Mouse (Mus musculus) thymus, postnatal 0 days (tissue): ENCODE data around the gene Csrp2. TPM values are rescaled to one million over a fixed set of nuclear protein-coding genes. Genes with fewer than 3 reads are reported as not detected.

Experiments
- DNase-seq: peaks from one replicate; pipeline ENCODE4 v3.0.0-alpha.2; 2015; ENCODE audit warnings: low spot score
- polyA plus RNA-seq: library from polyadenylated mRNA; unstranded; fragments of >200 nt; fragmentation: Nextera tagmentation; extraction: Ambion mirVana; gene quantifications from 2 replicates; pipeline ENCODE4 v1.2.1, GENCODE M21; 2015

Csrp2 gene
- polyA plus RNA-seq, 1 experiment from 2014 or later: 31.6 TPM

DNA sequence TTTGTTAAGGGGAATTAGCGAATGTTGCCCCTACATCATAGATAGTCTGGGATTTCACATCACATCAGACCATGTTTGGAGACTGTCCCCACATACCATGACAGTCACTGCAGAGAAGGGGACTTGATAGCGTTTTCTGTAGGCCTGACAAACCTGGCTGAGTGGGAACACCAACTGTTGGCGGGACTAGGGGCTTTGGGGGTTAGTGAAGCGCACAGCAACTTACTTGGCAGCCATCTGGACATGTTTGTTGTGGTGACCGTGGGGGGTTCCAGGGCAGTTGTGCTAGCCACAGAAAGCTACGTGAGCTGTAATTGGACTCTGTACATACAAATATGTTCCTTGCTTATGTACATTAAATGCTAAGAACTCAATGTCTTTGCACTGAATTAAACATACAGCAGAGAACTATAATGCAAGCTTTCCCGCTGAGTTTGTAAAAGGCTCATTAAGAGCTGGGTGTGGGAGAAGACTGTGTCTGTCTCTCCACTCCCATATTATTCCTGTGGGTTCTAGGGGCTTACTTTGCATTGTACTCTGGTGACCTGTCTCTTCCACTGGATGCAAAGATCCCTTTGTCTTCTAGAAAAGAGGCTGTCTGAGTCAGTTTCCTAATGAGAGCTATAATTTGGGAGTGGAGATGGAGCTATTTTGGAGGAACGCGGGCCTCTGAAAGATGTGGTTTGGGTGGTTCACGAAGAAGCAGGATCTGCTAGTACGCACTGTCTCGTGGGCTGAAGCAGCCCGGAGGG lies 11.7 kb downstream of the Csrp2 start:
- DNase-seq: peak; percentile 31

DNA sequence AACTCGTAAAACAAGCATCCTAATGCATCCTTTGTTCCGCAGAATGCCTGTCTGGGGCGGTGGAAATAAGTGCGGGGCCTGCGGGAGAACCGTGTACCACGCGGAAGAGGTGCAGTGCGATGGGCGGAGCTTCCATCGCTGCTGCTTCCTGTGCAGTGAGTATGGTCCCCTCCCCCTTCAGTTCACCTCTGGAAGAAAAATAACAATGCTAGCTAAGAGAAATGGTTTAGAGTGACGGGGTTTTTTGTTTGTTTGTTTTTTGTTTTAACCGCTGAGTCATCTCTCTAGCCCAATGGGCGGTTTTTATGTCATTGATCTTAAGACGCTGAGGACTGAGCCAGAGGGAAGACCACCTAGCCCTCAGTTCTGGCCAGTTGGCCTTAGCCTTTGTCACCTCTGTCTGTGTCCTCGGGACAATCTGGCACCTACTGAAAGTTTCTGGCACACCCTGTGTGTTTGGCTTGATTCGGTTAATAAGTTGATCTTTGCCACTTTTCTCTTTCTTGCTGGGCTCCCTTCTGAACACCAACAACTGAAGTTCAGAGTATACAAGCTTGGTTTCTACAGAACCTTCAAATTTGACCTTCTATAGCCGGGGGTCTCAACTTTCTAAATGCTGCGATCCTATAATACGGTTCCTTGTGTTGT lies 12.4 kb downstream of the Csrp2 start:
- DNase-seq: peak; percentile 85

DNA sequence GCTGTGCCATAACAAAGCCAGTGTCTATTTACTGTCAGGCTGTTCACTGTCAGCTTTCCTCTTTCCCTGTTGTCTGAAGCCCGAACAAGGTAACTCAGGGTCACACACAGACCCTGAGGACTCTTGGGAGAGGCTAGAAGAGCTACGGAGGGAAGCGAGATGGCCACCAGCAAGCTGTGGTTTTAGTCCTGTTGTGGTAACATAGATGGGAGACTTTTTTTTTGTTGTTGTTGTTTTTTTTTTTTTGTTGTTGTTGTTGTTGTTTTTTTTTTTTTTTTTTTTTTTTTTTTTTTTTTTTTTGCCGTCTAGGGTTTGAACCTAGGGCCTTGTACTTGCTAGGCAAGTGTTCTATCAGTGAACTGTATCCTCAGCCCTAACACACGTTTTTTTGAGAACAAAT lies 14.0 kb downstream of the Csrp2 start:
- no peak for DNase-seq

DNA sequence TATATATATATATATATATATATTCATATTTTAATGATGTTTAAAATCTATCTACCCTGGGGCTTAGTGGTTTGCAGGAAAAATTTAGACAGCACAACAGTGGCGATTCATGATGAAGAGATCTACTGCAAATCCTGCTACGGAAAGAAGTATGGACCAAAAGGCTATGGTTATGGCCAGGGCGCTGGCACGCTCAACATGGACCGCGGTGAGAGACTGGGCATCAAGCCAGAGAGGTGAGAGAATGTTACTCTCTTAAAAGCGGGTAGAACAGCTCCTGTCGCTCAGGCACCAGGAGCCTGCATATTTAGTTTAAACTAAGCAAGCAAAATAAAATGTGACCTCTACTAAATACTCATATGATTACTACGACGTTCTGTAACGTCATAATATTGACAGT lies 15.5 kb downstream of the Csrp2 start:
- DNase-seq: no peak

GRCm38 (mm10) chr10:110935669-110936068 lies 16.1 kb downstream of the Csrp2 start:
- no peak for DNase-seq

DNA sequence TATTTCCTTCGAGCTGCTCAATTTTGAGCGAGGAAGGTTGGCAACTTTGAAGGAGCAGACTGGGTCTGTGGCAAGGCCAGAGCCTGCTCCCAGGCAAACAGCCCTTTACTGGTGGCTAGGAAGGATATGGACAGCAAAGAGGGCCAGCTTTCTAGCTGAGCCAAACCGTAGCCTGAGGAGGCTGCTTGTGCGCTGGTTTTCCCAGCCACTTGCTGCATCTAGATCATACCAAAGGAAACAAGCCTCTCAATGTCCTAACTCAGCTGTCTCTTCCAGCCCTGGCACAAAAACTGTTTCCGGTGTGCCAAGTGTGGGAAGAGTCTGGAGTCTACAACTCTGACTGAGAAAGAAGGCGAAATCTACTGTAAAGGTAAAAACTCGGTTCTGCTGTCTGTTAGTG lies 18.8 kb downstream of the Csrp2 start:
- DNase-seq: no peak

- DNase-seq: no peak
Observed at GRCm38 (mm10) chr10:110938841-110939549, 19.4 kb downstream of the Csrp2 start.

GRCm38 (mm10) chr10:110939717-110940116 lies 20.1 kb downstream of the Csrp2 start:
- DNase-seq: no peak

- DNase-seq: no peak
Observed at GRCm38 (mm10) chr10:110940740-110941398, 21.3 kb downstream of the Csrp2 start.

GRCm38 (mm10) chr10:110941968-110942367 lies 22.4 kb downstream of the Csrp2 start:
- no peak for DNase-seq

DNA sequence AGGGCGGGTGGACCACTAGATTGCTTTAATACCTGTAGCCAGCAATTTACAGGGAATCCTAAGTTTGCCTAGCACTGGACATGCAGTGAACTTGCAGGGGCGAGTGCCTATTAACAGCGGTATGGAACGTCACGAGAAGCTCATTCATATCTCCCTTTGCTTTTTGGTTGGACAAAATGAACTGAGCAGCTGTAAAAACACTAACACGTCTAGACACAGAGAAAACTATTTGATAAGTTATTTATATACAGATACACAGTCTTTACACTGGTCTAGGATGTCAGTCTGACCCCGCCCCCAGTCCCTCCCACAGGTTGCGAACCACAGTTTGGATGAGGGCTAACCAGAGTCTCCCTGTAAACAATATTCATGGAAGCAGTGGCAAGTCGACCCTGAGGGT lies 23.2 kb downstream of the Csrp2 start:
- DNase-seq: no peak

DNA sequence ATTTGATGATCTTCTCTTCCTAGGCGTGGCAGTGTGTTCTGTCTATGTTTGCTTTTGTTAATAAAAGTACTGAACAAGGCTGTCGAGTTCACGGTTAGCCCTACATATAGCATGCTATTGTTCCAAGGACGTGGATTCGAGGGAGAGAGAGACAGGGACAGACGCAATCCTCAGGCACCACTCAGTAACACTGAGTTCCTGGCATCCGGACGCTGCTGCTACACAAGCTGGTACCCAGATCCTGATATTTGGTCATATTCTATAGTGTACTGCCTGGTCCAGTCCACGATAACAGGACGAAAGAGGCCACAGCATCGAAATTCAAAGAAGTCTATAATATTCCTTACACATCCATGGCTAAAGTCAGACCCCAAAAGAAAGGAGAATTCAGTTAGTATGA lies 24.6 kb downstream of the Csrp2 start:
- DNase-seq: no peak

DNA sequence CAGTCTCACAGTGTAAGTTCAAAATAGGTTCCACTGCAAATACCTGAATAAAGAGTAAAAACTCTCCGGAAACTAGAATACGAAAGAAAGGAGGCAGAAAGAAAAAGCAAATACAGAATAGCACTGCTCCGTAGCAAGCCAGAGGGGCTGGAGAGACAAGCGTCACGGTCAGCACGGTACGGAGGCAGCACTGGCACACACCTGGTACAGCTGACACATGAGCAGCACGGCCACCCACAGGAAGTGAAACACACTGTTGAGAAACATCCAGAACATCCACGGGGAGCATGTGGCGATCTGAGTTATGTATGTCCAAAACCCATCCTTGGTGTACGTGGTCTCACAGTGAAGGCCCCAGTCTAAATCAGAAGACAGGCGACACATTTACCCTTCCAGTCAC lies 26.4 kb downstream of the Csrp2 start:
- no peak for DNase-seq

- DNase-seq: no peak
Observed at GRCm38 (mm10) chr10:110947574-110947973, 28.0 kb downstream of the Csrp2 start.

- DNase-seq: no peak
Observed at GRCm38 (mm10) chr10:110951112-110951511, 31.5 kb downstream of the Csrp2 start.

- no peak for DNase-seq
Observed at GRCm38 (mm10) chr10:110951748-110952147, 32.2 kb downstream of the Csrp2 start.

GRCm38 (mm10) chr10:110952271-110952670 lies 32.7 kb downstream of the Csrp2 start:
- no peak for DNase-seq

DNA sequence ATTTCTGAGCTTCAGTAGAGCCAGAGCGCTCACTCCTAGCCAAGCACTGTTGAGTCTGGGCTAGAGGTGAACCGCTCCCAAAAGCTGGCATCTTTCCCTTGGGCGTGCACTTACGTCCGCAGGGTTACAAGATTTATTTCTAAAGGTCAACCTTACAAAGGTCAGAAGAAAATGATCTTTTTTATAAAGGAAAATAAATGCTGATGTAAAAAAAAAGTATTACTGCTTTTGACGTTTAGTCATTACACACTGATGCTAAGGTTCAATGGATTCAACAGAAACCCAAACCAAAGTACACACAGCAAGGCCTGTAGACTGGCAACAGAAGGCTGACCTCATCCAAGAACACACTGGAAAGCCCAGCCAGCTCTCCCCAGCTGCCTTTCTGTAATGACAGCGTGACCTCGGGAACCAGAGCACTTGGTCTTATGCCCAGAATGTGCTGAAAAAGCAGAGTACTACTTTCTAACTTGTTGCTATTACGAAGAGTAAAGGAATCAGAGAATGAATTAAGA lies 33.4 kb downstream of the Csrp2 start:
- DNase-seq: no peak

DNA sequence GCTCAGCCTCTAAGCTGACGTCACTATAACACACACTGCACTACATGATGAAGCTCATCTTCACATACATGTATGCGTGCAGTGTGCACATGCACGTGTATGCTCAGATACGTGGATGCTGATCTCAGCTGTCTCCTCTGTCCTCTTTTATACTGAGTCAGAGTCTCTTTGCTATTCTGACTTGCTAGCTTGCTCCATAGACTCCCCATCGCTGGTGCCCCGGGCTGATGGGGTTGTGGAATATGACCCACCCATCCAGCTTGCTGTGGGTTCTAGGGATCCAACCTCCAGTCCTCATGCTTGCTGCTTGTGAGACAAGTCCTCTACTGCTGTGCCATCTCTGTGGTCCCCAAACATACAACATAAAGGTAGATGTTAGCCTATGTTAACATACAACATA lies 39.3 kb downstream of the Csrp2 start:
- no peak for DNase-seq

DNA sequence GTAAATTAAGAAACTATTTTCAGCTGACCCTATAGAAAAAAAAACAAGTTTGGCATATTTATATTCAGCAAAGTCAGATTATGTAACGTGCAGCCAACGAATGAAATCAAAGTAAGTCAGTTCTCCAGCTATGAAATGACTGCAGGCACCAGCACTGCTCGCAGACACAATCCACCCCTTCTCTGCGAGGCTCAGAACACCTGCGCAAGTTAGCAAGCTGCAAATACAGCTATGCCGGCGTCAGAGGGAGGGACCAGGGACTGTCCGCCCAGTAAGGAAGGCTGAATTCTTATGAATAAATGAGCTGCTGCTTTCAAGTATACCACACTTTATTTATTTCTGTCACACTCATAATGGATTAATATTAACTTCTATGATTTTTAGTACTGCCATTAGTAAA lies 40.2 kb downstream of the Csrp2 start:
- DNase-seq: no peak

- DNase-seq: no peak
Observed at GRCm38 (mm10) chr10:110960841-110961240, 41.3 kb downstream of the Csrp2 start.

DNA sequence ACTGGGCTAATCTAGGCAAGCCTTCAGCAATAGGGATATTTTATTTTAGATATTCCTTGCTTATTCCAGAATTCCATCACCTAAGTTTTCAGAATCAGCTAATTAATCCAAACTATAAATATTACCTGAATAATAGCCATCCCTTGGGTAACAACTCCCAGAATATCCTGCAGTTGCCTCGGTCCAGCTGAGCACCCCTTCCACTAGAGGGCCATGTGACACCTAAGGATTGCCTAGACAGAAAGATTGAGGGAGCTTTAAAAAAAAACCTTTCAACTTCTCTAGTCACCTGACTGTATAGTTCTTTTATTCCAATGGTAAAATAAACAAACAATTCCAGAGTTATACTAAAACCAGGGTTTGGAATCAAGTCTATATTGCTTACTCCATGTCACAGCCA lies 42.6 kb downstream of the Csrp2 start:
- no peak for DNase-seq
